Mouse (Mus musculus) fibroblast of lung, adult 2 months (primary cell): Measurements from ENCODE around the gene Gldc.
"Not testable (repeated sequence)": the region's sequence is repeated elsewhere in the genome, so short reads cannot be mapped to it uniquely, and the experiment has no call there.

ENCODE experiments used
- DNase-seq: peaks from one replicate; pipeline ENCODE4 v3.0.0-alpha.2; 2011; ENCODE audit warnings: low read depth

Gene Gldc

DNA sequence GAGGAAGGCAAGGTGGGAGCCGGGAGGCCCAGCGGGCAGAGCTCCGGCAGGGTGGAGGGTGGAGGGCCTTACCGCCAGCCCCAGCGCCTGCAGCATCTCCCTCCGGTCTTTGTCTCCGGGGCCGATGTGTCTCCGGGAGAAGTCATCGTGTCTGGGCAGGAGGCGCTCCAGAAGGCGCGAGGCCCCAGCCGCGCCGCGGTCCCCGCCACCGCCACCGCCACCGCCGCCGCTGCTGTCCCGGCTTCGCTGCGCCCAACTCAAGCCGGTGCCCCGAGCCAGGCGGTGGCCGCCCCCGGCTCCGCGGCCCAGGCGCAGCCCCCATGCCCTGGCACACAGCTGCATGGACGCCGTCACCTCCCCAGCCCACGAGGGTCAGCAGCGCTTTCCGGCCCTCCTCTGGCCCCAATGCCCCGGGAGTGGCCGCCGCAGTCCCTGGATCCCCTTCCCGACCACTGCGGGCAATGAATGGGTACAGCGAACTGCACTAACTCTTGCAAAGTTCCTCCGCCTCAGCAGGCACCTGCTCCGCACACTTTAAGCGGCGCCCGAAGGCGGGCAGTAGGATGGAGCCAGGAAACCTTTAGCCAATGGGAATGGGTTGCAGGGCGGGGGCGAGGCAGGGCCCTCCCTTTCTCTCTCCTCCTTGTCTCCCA lies at the start of gene Gldc:
TSS of gene Gldc (minus strand) at position 511 of the 653 bp plus-strand sequence.
- no peak for DNase-seq

DNA sequence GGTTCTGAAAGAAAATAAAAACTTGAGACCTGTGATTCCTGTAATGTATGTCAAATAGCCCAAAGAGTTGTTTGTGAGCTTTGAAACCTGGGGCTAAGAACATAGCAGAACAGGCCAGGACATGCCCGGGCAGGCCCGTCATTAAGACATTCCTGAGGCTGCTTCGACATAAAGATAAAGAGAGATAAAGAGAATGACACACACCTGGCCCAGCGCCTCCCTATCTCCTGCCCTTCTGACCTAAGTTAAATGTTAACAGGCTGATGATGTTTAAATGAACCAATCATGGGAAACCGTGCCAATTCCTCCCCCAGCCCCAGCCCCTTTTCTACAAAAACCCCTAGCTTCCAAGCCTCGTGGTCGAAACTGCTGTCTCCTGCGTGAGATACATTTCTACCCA lies 47.4 kb upstream of the Gldc start:
- DNase-seq = not testable (repeated sequence)

DNA sequence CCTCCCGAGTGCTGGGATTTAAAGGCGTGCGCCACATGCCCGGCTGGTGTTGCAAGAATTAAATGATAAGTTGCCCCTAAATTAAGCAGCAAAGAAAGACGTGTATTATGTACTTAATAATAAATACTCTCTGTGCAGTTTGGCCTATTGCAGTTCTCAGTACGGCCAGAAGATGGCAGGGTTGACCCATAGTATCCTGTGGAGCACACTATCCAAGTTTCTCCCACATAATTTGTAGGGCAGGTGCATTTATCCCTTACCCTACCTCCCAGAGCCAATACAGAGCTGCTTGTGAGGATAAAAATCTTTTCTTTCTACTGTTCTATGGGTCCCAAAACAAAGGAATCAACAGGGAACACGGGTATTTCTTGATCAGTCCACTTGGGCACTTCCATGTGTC lies 42.1 kb upstream of the Gldc start:
- peak; percentile 27 for DNase-seq

DNA sequence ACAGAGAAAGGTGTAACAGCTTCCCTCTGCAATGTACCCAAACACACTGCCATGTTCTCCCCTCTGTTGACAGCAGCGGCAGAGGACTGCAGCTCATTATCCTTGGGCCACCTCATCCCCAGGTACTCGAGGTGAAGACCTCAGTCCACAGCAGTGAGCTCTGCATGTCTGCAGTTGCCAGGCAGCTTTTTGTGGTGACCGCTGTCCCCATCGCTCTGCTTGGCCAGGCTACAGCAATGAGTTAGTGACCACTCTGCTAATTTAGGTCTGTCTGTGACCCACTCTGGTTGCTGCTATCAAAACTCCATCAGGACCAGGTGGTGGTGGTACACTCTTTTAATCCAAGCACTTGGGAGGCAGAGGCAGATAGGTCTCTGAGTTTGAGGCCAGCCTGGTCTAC lies 41.0 kb upstream of the Gldc start:
- DNase-seq = no peak

DNA sequence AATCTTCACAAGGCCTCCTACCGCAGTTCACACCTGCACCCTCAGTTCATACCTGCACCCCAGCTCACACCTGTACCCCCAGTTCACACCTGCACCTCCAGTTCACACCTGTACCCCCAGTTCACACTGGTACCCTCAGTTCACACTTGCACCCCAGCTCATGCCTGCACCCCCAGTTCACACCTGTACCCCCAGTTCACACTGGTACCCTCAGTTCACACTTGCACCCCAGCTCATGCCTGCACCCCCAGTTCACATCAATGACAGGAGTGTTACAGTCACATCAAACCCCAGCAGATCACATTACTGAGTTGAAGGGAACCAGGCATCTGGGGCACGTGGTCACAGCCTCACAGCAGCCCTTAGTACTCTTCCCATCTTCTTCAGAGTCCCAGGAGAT lies 40.5 kb upstream of the Gldc start:
- not testable (repeated sequence) for DNase-seq

DNA sequence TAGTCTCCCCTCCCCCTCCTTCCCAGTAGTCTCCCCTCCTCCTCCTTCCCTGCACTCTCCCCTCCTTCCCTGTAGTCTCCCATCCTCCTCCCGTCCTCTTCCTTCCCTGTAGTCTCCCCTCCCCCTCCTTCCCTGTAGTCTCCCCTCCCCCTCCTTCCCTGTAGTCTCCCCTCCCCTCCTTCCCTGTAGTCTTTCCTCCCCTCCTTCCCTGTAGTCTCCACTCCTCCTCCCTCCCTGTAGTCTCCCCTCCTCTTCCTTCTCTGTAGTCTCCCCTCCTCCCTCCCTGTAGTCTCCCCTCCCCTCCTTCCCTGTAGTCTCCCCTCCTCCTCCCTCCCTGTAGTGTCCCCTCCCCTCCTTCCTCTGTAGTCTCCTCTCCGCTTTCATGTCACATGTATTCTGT lies 38.8 kb upstream of the Gldc start:
- no peak for DNase-seq

DNA sequence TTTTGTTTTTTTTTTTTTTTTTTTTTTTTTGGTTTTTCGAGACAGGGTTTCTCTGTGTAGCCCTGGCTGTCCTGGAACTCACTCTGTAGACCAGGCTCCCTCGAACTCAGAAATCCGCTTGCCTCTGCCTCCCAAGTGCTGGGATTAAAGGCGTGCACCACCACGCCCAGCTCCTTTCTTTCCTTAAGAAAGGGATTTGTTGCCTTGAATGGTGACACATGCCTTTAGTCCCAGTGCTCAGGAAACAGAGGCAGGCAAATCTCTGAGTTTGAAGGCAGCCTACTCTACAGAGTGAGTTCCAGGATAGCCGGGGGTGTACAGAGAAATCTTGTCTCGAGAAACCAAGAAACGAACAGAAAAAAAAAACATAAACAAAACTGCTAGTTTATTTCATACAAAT lies 33.8 kb upstream of the Gldc start:
- DNase-seq = not testable (repeated sequence)

DNA sequence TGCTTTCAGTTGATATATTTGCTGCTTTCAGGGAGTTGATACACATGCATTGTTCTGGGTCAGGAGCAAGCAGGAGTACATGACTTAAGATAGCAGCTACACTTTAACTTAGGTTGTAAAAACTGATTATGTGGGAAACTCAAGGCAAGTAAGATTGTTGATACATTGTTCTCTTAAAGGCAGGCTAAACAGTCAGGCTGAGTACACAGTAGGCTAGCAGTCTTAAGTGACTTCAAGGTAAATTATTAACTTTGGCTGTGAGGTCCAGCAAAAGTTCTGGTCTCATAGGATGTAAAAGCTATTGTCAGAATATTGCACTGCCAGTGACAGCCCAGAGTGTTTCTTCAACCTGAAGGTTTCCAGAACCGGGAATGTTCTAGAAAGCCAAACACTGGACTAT lies 31.8 kb upstream of the Gldc start:
- no peak for DNase-seq

DNA sequence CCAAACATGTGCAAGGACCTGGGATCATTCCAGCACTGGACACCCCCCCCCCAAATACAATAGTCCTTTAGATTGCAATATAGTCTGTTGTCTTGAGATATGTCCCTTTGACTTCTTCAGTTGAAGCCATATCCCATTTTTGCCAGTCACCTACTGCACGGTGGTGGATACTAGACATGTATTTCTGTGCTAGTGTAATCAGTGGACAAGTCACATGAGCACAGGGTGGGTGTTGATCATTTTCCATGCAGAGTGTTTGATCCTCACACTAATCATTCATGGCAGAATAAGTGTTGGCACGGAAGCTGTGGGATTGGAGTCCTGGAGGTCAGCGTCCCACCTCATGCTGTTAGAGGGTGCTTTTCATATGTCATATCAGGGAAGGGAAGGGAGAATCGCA lies 30.6 kb upstream of the Gldc start:
- DNase-seq = no peak

DNA sequence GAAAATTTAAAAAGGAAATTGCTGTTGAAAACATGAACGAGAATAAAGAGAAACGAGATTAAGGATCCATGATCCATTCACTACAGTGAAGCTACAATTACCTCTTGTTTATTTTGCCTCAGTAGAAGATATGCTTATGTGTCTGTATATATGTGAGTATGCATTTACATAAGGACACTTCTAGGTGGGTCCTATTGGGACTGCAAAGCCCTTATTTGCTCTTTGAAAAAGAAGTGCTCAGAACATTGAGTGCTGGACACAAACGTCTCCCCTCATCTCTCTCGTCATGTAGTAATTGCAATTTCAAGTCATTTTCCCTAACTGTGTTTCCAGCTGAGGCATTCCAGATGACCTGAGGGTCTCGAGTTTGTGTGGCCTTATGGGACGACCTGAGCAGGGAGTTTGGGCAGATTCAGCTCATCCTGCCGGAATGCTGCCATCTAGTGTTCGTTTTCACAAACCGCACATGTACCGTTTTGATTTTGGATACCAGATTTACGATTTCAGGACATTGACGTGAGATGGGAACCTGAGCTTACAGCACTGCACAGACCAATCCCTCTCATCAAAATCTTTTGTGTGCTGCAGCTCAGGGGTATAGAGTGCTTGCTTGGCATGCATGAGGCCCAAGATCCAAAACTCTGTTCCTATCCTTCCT lies 30.1 kb upstream of the Gldc start:
- DNase-seq = no peak

DNA sequence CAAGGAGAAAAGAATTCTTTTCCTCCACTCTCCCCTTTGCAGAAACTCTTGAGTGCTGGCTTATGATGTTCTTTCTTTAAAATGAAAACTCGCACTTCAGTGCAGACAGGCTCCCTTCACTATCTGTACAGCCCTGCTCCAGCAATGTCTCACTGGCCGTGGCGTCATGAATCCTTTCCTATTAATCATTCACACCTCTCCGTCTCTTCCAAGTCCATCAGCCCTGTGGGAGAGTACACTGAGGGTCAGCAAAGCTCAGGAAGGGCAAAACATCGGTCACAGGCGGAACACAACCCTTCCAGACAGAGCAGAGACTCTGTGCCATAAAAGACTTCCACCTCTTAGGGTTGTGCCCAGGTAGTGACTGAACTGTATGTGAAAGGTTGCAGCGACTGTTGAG lies 26.9 kb upstream of the Gldc start:
- DNase-seq = no peak

DNA sequence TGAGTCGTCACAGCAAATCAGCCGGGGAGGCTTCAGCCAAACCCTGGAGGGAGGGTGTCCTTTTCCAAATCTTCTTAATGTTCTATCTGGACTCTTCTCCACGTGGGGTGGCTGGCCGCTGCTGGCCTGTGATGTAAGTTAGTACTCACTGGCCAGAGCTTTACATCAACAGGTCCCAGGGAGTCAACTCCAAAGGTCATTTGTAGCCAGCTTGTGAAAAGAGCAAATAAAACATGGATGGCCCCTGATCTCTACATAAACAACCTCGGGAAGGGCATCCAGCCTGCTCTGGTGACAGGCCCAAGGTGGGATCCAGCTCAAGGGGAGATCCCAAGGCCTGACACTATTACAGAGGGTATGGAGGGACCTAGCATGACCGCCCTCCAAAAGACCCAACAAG lies 19.8 kb upstream of the Gldc start:
- DNase-seq = no peak

DNA sequence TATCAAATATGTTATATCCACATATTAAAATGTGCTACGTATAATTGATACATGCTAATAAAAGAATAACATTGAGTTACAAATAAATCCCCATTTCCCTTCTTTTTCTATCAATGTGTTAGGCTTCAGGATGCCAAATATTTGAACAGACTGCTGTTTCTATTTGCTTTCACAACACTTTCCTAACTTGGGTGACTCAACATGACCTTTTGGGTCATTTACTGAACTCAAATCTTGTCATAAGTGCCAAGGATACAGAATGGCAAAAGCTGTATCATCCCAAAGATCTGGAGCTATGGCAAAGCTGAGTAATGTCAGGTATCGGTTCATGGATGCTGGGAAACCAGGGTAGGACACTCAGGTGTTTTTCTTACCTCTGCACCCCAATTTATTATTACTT lies 12.0 kb upstream of the Gldc start:
- no peak for DNase-seq

DNA sequence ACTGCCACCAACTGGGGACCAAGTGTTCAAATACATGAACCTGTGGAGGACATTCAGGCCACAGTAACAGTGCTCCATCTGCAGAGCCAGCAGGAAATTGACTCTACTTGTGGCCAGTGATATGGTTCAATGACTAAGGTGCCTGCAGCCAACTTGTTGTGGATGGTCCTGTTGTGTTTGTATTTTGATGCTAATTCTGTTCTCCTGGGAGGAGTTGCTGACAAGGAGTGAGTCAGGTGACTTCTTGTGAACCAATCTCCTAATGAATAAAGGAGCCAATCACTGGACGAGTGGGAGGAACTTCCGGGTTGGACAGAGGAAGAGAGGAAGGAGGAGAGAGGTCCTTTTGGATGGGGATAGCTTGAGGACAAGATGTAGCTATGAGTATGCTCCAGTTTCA lies 10.3 kb upstream of the Gldc start:
- no peak for DNase-seq

DNA sequence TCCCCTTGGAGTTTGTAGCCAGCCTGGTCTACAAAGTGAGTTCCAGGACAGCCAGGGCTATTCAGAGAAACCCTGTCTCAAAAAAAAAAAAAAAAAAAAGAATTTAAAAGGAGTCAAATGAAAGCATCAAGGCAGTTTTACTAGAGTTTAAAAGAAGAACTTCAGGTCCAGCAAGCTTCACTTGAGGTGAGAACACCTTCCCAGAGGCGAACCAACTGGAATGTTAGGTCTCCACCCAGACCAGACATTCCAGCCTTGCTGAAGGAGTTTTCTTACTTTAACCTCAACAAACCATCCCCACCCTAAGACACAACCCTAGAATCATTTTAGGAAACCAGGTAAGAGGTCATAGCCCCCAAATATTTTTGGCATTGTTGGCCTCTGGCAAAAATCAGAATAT lies 4.8 kb upstream of the Gldc start:
- no peak for DNase-seq

DNA sequence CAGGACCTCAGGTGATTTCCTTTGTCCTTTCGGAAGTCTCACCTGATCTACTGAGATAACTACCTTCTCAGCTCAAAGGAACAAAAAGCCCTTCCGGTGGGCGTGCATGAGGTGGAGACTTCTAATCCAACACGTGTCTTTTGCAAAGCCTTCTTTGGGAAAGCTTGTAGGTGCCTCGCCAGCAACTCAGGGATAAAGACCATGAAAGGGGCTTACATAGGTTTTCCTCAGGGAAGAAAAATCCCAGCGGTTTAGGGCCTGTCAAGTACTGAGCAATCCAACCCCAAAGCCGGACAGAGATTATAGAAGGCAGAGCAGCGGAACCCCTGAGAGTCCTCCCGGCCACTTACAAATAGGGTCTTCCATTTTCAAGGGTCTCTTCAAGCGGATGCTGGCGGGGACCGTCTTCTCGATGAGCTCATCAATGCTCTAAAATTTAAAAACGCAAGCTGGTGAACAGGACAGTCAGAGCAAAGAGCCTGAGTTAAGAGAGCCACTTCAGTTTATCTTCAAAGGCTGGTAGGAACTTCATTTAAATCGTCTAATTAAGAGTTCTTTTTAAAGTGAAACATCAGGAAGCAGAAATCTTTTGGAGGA lies 1.1 kb downstream of the Gldc start:
- no peak for DNase-seq

DNA sequence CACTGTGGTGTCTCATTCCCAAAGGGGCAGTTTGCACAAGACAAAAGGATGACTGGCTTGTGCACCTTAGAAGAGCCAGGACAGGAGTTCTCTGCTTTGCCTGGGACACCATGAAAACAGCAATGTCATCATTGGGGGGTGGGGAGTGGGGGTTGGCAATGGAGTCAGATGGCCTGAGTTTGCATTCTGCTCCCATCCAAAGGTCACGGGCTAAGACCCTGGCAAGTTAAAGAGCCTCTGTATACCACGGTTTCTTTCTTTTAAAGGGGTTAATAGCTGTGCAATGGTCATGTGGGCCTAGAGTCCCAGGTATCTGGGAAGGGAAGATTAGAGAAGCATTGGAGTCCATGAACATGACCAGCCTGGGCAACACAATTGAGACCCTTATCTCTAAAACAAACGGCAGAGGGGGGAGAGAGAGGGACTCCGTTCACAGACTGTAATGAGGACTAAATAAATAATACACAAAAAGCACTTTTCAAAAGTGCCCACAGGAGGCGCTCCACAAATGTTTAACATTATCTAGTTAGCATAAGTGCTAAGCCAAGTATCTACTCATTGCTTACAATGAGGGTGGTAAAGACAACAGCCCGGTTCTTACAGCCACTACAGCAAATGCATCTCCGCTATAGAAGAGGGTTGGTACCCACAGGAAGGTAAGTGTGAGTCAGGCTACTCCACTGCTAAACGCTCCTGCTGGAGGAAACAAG lies 3.7 kb downstream of the Gldc start:
- no peak for DNase-seq

DNA sequence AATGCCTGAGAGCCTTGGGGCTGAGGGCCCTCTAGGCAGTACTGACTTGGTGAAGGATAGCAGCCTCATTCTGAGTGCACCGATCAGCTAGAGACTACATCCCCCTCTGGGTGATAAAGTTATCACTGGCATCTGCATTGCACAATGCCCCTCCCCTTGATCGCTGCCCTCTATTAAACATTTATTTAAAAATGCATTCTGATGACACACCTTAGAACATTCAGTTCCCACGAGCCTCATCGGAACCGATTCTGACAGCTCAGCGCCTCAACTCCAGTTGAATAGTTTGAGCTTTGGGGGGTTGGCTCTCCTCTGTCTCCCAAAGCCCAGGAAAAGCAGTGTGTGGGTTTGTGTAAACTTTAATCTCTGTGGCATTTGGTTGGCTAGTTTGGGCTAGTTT lies 4.9 kb downstream of the Gldc start:
- DNase-seq = no peak

DNA sequence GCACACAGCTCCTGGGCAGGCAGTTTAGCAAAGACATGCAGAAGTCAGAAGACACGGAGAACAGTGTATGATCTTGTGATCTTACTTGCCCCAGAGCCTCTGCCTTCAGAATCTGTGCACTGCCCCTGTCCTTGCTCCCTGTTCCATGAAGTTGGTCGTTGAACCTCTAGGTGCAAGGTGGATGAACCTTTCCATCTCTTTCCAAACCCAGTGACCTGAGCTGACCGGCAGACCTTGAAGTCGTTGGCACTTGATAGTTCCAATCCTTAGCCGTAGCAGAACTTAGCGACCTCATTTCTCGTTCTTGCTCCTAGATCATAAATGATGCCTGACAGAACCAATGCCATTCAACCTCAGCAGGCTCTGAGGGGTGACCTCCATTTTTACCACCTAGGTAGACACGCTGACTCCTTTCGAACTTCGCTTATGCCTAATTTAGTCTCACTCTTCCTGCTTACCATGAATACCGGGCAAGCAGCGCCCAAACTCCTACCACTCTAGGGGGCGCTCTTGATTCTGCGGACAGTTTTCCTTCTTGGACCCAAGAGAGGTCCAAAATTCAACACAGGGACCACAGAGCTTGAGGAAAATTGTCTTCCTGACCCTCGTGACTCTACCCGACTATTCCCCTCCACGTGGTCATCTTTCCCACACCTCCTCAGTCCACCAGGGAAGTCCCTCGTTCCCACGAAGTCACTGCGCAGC lies 8.3 kb downstream of the Gldc start:
- DNase-seq = no peak

DNA sequence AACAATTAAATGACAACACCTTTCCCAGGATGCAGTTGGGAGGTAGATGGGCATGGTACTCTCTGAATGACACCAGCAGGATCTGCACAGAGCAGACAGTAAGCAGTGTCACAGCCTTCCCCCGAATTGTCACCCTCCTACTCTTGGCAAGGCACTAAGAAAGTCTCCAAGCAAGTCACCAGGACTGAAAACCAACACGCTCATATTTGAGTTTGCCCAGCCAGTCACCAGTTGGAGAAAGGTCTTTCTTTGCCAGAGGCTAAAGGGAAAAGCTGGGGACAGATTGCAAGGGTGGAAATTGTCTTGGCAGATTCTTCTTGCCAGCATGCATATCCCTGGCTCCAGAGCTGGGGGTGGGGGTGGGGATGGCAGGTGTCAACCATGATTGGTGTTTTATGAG lies 11.0 kb downstream of the Gldc start:
- DNase-seq = no peak

DNA sequence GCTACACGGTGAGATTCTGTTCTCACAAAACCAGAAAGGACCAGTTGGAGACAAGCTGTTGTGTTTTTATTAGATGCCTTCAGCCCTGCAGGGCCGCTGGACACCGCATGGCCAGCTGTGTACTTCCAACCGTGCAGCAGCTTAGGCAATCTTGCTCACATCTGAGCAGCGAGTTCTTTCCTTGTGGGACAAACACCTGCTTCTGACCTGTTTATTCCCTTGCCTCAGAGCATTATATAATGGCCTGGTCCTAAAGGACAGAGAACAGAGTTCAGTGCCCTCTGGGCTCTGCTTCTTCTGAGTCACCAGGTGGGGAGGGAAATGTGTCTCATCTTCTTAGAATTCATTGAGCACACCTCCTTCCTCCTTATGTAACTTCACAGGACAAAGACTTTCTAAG lies 12.4 kb downstream of the Gldc start:
- DNase-seq = no peak

DNA sequence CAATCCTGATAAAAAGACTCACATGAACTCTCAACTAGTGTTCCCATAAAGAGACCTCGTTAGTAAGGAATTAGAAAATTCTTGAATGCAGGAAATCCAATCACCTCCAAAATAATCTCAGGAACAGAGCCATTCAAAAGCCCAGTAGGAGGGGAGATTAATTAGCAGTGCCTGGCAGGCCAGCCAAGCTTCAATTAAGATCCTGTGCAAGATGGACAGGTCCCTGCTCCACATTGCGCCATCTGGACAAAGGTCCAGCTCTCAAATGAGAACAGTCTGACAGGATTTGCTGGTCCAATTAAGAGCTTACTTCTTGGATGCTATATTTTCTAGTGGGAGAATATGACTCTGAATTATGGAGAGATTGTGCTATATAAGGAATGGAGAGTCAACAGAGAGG lies 15.2 kb downstream of the Gldc start:
- DNase-seq = no peak

DNA sequence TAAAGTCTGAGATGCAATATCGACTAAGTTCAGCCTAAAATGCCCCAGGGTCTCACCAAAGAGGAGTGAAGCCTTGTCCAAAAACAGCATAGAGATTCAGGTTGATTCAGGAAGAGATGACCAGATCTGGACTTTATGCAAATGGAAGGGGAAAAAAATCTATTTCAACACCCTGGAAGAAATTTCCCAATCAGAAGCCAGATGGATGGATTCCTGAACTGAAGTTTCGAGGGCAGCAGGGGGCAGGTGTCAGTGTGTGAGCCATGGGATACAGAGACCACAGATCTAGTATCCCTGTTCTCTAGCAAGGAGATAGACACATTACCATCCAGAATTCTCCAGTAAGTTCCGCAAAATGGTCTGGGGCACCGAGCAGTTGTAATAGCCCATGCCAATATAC lies 17.0 kb downstream of the Gldc start:
- DNase-seq = no peak
